ENCODE assay signal across 1 mouse cellular context in the genomic region with DNA sequence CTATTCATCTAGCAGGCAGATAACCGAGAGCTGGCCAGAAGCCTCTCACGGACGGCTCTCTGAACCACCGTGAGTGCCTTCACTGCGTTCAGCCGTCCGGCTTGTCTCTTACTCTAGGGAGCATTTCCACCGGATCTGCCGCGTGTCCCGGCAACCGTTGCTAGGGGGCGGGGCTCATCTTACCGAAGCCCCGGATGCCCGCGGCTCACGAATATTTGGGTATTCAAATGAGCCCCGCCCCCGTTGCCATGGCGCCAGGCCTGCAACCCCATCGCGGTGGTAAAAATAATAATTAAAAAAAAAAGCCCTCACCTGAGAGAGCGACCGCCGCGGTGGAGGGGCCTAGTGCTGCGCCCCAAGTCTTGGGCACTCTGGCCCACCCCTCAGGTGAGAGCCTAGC.
TF ChIP-seq lines count a peak whose summit lies in the region.

No protein-coding gene starts in this region.

TF ChIP-seq in MEL, 35 proteins besides CTCF, POLR2A, EP300 and RAD21 (continued from another document):
- peak; percentile 58; the same call in 1 of the 2 replicates for TF ChIP-seq HCFC1 (IDR thresholded peaks at IDR 0.05; ENCODE audit: low read depth, low read length)
- no peak for TF ChIP-seq MYB (IDR thresholded peaks at IDR 0.05; ENCODE audit: low read depth, low read length)
- peak; percentile 55 for TF ChIP-seq NELFE (IDR thresholded peaks at IDR 0.05; ENCODE audit: low read depth, low read length)
- no peak for TF ChIP-seq ZC3H11A (IDR thresholded peaks at IDR 0.05; ENCODE audit: low read depth, low read length)
- TF ChIP-seq UBTF (IDR thresholded peaks at IDR 0.05; ENCODE audit: borderline replicate concordance, insufficient read depth, low read depth, low read length), result no peak
- TF ChIP-seq ELF1 (IDR thresholded peaks at IDR 0.05; ENCODE audit: low read depth, low read length), result peak; percentile 77
- TF ChIP-seq ZNF384 (IDR thresholded peaks at IDR 0.05; ENCODE audit: low read depth, low read length), result peak; percentile 72
